Mouse (Mus musculus): ENCODE results near the gene Vezt. TPM values are rescaled to one million over a fixed set of nuclear protein-coding genes. Genes with fewer than 3 reads are reported as not detected.

The Vezt gene
- 12.7 TPM for polyA plus RNA-seq (2017; shearing (Covaris generic))

GRCm38 (mm10) chr10:94035658-94036374 lies at the start of gene Vezt, which contains the start of gene Fgd6:
Vezt (minus strand) TSS chr10:94035817.
Fgd6 (plus strand) TSS chr10:94036001.

GRCm38 (mm10) chr10:93897043-93897646 lies 138.5 kb downstream of the Vezt start, which contains the start of gene Metap2:
Metap2 (minus strand) TSS chr10:93897093.

Other genes starting within 250 kb of the Vezt start
- gene Usp44, start 204.3 kb downstream of the Vezt start, polyA plus RNA-seq (2017; shearing (Covaris generic)), result not detected
- 82.6 TPM for gene Metap2, start 138.7 kb downstream of the Vezt start, polyA plus RNA-seq (2017; shearing (Covaris generic))
- gene Fgd6, start 184 bp upstream of the Vezt start, polyA plus RNA-seq (2017; shearing (Covaris generic)), result 2.4 TPM
- gene Nr2c1, start 112.2 kb upstream of the Vezt start, polyA plus RNA-seq (2017; shearing (Covaris generic)), result 7.5 TPM
- gene Ndufa12, start 162.9 kb upstream of the Vezt start, polyA plus RNA-seq (2017; shearing (Covaris generic)), result 61.5 TPM

Data from naive thymus-derived CD4-positive, alpha-beta T cell, adult 5 months (primary cell).